Mouse (Mus musculus): ENCODE results near the gene Itga3. TPM values are rescaled to one million over a fixed set of nuclear protein-coding genes. Genes with fewer than 3 reads are reported as not detected.
"Not testable (repeated sequence)": the region's sequence is repeated elsewhere in the genome, so short reads cannot be mapped to it uniquely, and the experiment has no call there.

Gene Itga3
- polyA plus RNA-seq, 1 experiment, result 51.1 TPM

DNA sequence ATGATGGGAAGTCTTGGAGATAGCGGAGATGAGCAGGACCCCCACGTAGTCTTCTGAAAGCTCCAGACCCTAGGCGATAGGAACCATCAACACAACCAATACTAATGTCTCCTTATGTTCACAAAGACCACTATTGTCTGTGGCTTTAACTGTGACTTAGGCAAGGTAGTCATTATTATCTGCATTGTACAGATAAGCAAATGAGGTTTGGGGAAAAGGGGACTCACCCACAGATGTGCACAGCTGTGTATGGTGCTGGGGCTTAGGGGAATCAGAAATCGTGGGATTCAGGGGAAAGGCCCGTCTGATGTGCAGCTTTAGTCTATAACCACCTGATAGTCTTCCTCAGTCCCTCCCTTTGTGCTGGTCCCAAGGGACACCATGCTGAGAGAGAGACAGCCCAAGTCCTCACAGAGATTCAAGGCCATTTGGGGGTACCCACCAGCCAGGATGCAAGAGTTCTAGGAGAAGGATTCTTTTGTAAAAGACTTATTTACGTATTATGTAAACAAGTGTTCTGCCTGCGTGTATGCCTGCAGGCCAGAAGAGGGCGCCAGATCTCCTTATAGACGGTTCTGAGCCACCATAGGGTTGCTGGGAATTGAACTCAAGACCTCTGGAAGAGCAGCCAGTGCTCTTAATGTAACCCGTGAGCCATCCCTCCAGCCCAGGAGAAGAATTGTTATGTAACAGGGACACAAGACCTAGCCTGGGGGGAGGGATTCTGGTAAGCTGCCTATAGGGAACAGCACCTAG, 54.2 kb downstream of the Itga3 start:
- Histone ChIP-seq H3ac (ENCODE audit: control insufficient read depth, insufficient read length, low read depth) (no peak overlapping the region), H3K36me3 (ENCODE audit: control insufficient read depth, insufficient read depth) (peaks cover 32% of the 10 kb centered on the region), H3K4me3 (ENCODE audit: insufficient read depth, poor library complexity, severe bottlenecking) (no peak overlapping the region), H3K79me3 (ENCODE audit: low read depth) (no peaks in the 10 kb centered on the region), H3K27me3 (ENCODE audit: control insufficient read depth, insufficient read depth, insufficient read length) (no peaks in the 10 kb centered on the region), H3K79me2 (ENCODE audit: control insufficient read depth, insufficient read depth) (no peaks in the 10 kb centered on the region)
- TF ChIP-seq FOSL1 (IDR thresholded peaks at IDR 0.05; ENCODE audit: insufficient read depth, low read length, poor library complexity, severe bottlenecking), result no peak
- TF ChIP-seq CEBPB (IDR thresholded peaks at IDR 0.05; ENCODE audit: low read depth), result no peak
- TF ChIP-seq CTCF (IDR thresholded peaks at IDR 0.05; ENCODE audit: control insufficient read depth, insufficient read depth, insufficient read length), result no peak
- no peak for TF ChIP-seq MAX (IDR thresholded peaks at IDR 0.05)
- TF ChIP-seq MYOG (IDR thresholded peaks at IDR 0.05; ENCODE audit: control insufficient read depth, extremely low read depth, insufficient read length), result no peak
- TF ChIP-seq MYOD1 (IDR thresholded peaks at IDR 0.05; ENCODE audit: control insufficient read depth, insufficient read length, low read depth), result no peak
- no peak for TF ChIP-seq USF1 (IDR thresholded peaks at IDR 0.05; ENCODE audit: low read depth)

- peaks cover 18% of the 10 kb centered on the region for H3K79me2 ChIP-seq (ENCODE audit: control insufficient read depth, insufficient read depth)
- TF ChIP-seq MAX (IDR thresholded peaks at IDR 0.05) (no peak), MYOG (IDR thresholded peaks at IDR 0.05; ENCODE audit: control insufficient read depth, extremely low read depth, insufficient read length) (no peak), FOSL1 (IDR thresholded peaks at IDR 0.05; ENCODE audit: insufficient read depth, low read length, poor library complexity, severe bottlenecking) (no peak), CEBPB (IDR thresholded peaks at IDR 0.05; ENCODE audit: low read depth) (no peak), USF1 (IDR thresholded peaks at IDR 0.05; ENCODE audit: low read depth) (no peak), MYOD1 (IDR thresholded peaks at IDR 0.05; ENCODE audit: control insufficient read depth, insufficient read length, low read depth) (no peak), CTCF (IDR thresholded peaks at IDR 0.05; ENCODE audit: control insufficient read depth, insufficient read depth, insufficient read length) (no peak)
- H3K79me3 ChIP-seq (ENCODE audit: low read depth), result peaks cover 6% of the 10 kb centered on the region
- no peak overlapping the region for H3ac ChIP-seq (ENCODE audit: control insufficient read depth, insufficient read length, low read depth)
- no peaks in the 10 kb centered on the region for H3K27me3 ChIP-seq (ENCODE audit: control insufficient read depth, insufficient read depth, insufficient read length)
- H3K36me3 ChIP-seq (ENCODE audit: control insufficient read depth, insufficient read depth), result peaks cover 16% of the 10 kb centered on the region
- H3K4me3 ChIP-seq (ENCODE audit: insufficient read depth, poor library complexity, severe bottlenecking), result no peak overlapping the region
Measured at GRCm38 (mm10) chr11:95015484-95015883, 61.1 kb downstream of the Itga3 start.

GRCm38 (mm10) chr11:95012487-95012886, 64.1 kb downstream of the Itga3 start:
- Histone ChIP-seq H3ac (ENCODE audit: control insufficient read depth, insufficient read length, low read depth) (no peak overlapping the region), H3K79me3 (ENCODE audit: low read depth) (peaks cover 6% of the 10 kb centered on the region), H3K79me2 (ENCODE audit: control insufficient read depth, insufficient read depth) (peaks cover 21% of the 10 kb centered on the region), H3K36me3 (ENCODE audit: control insufficient read depth, insufficient read depth) (peaks cover 15% of the 10 kb centered on the region), H3K27me3 (ENCODE audit: control insufficient read depth, insufficient read depth, insufficient read length) (no peaks in the 10 kb centered on the region), H3K4me3 (ENCODE audit: insufficient read depth, poor library complexity, severe bottlenecking) (no peak overlapping the region)
- TF ChIP-seq MAX (IDR thresholded peaks at IDR 0.05) (no peak), CEBPB (IDR thresholded peaks at IDR 0.05; ENCODE audit: low read depth) (no peak), USF1 (IDR thresholded peaks at IDR 0.05; ENCODE audit: low read depth) (no peak), MYOG (IDR thresholded peaks at IDR 0.05; ENCODE audit: control insufficient read depth, extremely low read depth, insufficient read length) (no peak), CTCF (IDR thresholded peaks at IDR 0.05; ENCODE audit: control insufficient read depth, insufficient read depth, insufficient read length) (no peak), MYOD1 (IDR thresholded peaks at IDR 0.05; ENCODE audit: control insufficient read depth, insufficient read length, low read depth) (no peak), FOSL1 (IDR thresholded peaks at IDR 0.05; ENCODE audit: insufficient read depth, low read length, poor library complexity, severe bottlenecking) (no peak)

DNA sequence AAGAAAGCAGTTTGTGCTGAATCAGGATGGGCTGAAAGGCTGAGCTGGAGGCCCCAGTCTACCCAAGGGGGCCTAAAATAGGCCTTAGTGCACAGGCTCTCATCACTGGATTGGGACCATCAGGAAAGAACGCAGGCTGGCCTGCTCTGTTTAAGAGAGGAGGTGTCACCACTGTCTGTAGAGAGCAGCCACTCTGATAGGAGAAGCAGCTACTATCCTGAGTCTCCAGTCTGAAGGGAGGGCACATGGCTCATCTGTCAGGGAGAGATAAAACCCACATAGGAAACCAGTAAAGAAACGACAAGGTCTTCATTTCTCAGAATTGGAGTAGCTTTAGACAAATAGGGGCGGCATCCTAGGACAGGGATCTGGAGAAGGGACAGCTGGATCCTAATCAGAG, 64.5 kb downstream of the Itga3 start:
- Histone ChIP-seq H3ac (ENCODE audit: control insufficient read depth, insufficient read length, low read depth) (no peak overlapping the region), H3K4me3 (ENCODE audit: insufficient read depth, poor library complexity, severe bottlenecking) (no peak overlapping the region)

DNA sequence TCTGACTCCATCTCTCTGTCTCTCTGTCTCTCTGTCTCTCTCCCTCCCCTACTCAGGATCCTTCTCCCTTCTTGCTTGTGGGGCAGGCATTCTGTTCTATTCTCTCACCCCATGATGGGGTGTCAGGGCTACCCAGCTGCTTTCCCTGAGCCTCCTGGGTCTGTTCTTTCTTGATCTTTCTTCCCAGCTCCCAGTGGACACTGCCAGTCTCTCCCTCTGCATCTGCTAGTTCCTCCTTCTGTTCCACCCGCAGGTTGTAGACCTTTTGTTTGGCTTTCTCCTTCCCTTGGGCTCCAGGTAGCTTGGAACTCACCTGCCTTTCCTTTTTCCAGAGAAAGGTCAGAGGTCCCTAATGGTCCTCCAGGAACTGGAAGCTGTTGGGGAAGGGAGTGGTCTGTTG, 65.2 kb downstream of the Itga3 start:
- no peaks in the 10 kb centered on the region for H3K27me3 ChIP-seq (ENCODE audit: control insufficient read depth, insufficient read depth, insufficient read length)
- peaks cover 17% of the 10 kb centered on the region for H3K36me3 ChIP-seq (ENCODE audit: control insufficient read depth, insufficient read depth)
- TF ChIP-seq CEBPB (IDR thresholded peaks at IDR 0.05; ENCODE audit: low read depth) (no peak), CTCF (IDR thresholded peaks at IDR 0.05; ENCODE audit: control insufficient read depth, insufficient read depth, insufficient read length) (no peak), MYOD1 (IDR thresholded peaks at IDR 0.05; ENCODE audit: control insufficient read depth, insufficient read length, low read depth) (no peak), USF1 (IDR thresholded peaks at IDR 0.05; ENCODE audit: low read depth) (no peak), FOSL1 (IDR thresholded peaks at IDR 0.05; ENCODE audit: insufficient read depth, low read length, poor library complexity, severe bottlenecking) (no peak), MYOG (IDR thresholded peaks at IDR 0.05; ENCODE audit: control insufficient read depth, extremely low read depth, insufficient read length) (no peak), MAX (IDR thresholded peaks at IDR 0.05) (no peak)
- H3ac ChIP-seq (ENCODE audit: control insufficient read depth, insufficient read length, low read depth), result no peak overlapping the region
- H3K79me2 ChIP-seq (ENCODE audit: control insufficient read depth, insufficient read depth), result peaks cover 21% of the 10 kb centered on the region
- peak overlapping the region; percentile 14 for H3K4me3 ChIP-seq (ENCODE audit: insufficient read depth, poor library complexity, severe bottlenecking)
- H3K79me3 ChIP-seq (ENCODE audit: low read depth), result peaks cover 6% of the 10 kb centered on the region

More for the DNA sequence above, 64.5 kb downstream of the Itga3 start:
- TF ChIP-seq MAX (IDR thresholded peaks at IDR 0.05) (no peak), MYOD1 (IDR thresholded peaks at IDR 0.05; ENCODE audit: control insufficient read depth, insufficient read length, low read depth) (no peak), MYOG (IDR thresholded peaks at IDR 0.05; ENCODE audit: control insufficient read depth, extremely low read depth, insufficient read length) (no peak), CEBPB (IDR thresholded peaks at IDR 0.05; ENCODE audit: low read depth) (no peak), FOSL1 (IDR thresholded peaks at IDR 0.05; ENCODE audit: insufficient read depth, low read length, poor library complexity, severe bottlenecking) (no peak), USF1 (IDR thresholded peaks at IDR 0.05; ENCODE audit: low read depth) (no peak)
- Histone ChIP-seq H3K36me3 (ENCODE audit: control insufficient read depth, insufficient read depth) (peaks cover 15% of the 10 kb centered on the region), H3K27me3 (ENCODE audit: control insufficient read depth, insufficient read depth, insufficient read length) (no peaks in the 10 kb centered on the region), H3K79me3 (ENCODE audit: low read depth) (peaks cover 6% of the 10 kb centered on the region), H3K79me2 (ENCODE audit: control insufficient read depth, insufficient read depth) (peaks cover 21% of the 10 kb centered on the region)

- H3K79me2 ChIP-seq (ENCODE audit: control insufficient read depth, insufficient read depth), result peaks cover 21% of the 10 kb centered on the region
- not testable (repeated sequence) for H3K79me3 ChIP-seq (ENCODE audit: low read depth)
- H3K4me3 ChIP-seq (ENCODE audit: insufficient read depth, poor library complexity, severe bottlenecking), result peak overlapping the region; percentile 66
Measured at GRCm38 (mm10) chr11:95010841-95011403, 65.7 kb downstream of the Itga3 start.

More at GRCm38 (mm10) chr11:95010841-95011403, 65.7 kb downstream of the Itga3 start:
- peak overlapping the region; percentile 30 for H3ac ChIP-seq (ENCODE audit: control insufficient read depth, insufficient read length, low read depth)
- H3K36me3 ChIP-seq (ENCODE audit: control insufficient read depth, insufficient read depth), result peaks cover 19% of the 10 kb centered on the region
- not testable (repeated sequence) for H3K27me3 ChIP-seq (ENCODE audit: control insufficient read depth, insufficient read depth, insufficient read length)
